10 mouse cellular contexts compared by ENCODE assay signal in genomic region chr15:82967947-82968346, GRCm38 (mm10). TPM values are rescaled to one million over a fixed set of nuclear protein-coding genes. Genes with fewer than 3 reads are reported as not detected.
DNase-seq lines count a peak whose midpoint lies in the region; ATAC-seq lines count a peak whose summit lies in the region.
"Had no signal": no experiment of that assay in that cellular context is flagged by ENCODE, and none has a peak within 500 bp of the region (broad histone marks: within the 10 kb centered on the region; RNA-seq: fewer than 3 reads in every experiment).

No protein-coding gene starts in this region.

- peak overlapping the region; percentile 40; the same call in 1 of the 2 replicates for H3K4me2 ChIP-seq in liver, embryonic 12.5 days
- H3K4me2 ChIP-seq in forebrain, embryonic 11.5 days (ENCODE audit: low read depth, low read length, severe bottlenecking) = peak overlapping the region; percentile 41
- H3K4me2 ChIP-seq in intestine, embryonic 15.5 days (replicated peaks) = peak overlapping the region; percentile 57
- H3K4me2 ChIP-seq in neural tube, embryonic 14.5 days (ENCODE audit: low read depth, low read length) = peak overlapping the region; percentile 33

- H3K4me1 ChIP-seq in liver, embryonic 12.5 days = peaks cover 19% of the 10 kb centered on the region
- peaks cover 21% of the 10 kb centered on the region for H3K4me1 ChIP-seq in forebrain, embryonic 11.5 days (replicated peaks; ENCODE audit: control insufficient read depth, insufficient read depth, low read length)
- H3K4me1 ChIP-seq in intestine, embryonic 15.5 days (replicated peaks) = peaks cover 27% of the 10 kb centered on the region
- peaks cover 30% of the 10 kb centered on the region for H3K4me1 ChIP-seq in neural tube, embryonic 14.5 days (ENCODE audit: control insufficient read depth, insufficient read depth, low read length)

- H3K27me3 ChIP-seq in liver, embryonic 12.5 days (replicated peaks) = peaks cover 67% of the 10 kb centered on the region
- H3K27me3 ChIP-seq in forebrain, embryonic 11.5 days (ENCODE audit: control insufficient read depth, insufficient read depth, low read length) = peaks cover 18% of the 10 kb centered on the region; the same call in 1 of the 2 replicates
- peaks cover 3% of the 10 kb centered on the region; the same call in 1 of the 2 replicates for H3K27me3 ChIP-seq in intestine, embryonic 15.5 days (replicated peaks)
- H3K27me3 ChIP-seq in neural tube, embryonic 14.5 days (ENCODE audit: control insufficient read depth, insufficient read depth, low read length) = peaks cover 7% of the 10 kb centered on the region

- no peak overlapping the region for H3K9ac ChIP-seq in liver, embryonic 12.5 days
- H3K9ac ChIP-seq in forebrain, embryonic 11.5 days (ENCODE audit: low read length) = peak overlapping the region; percentile 21
- no peak overlapping the region for H3K9ac ChIP-seq in intestine, embryonic 15.5 days
- no peak overlapping the region for H3K9ac ChIP-seq in neural tube, embryonic 14.5 days (replicated peaks; ENCODE audit: low read depth, low read length)

- H3K9me3 ChIP-seq in liver, embryonic 12.5 days (replicated peaks) = no peaks in the 10 kb centered on the region
- no peaks in the 10 kb centered on the region for H3K9me3 ChIP-seq in forebrain, embryonic 11.5 days (ENCODE audit: control insufficient read depth, low read length)
- H3K9me3 ChIP-seq in intestine, embryonic 15.5 days = no peaks in the 10 kb centered on the region
- H3K9me3 ChIP-seq in neural tube, embryonic 14.5 days (ENCODE audit: control insufficient read depth, low read length) = no peaks in the 10 kb centered on the region

- H3K4me3 ChIP-seq in liver, embryonic 12.5 days = no peak overlapping the region
- no peak overlapping the region for H3K4me3 ChIP-seq in forebrain, embryonic 11.5 days (ENCODE audit: low read depth, low read length)
- 0 out of 2 replicates have a peak overlapping the region, but pooled peaks have one; percentile 11 for H3K4me3 ChIP-seq in intestine, embryonic 15.5 days (replicated peaks)
- no peak overlapping the region for H3K4me3 ChIP-seq in neural tube, embryonic 14.5 days (ENCODE audit: low read depth, low read length)

- DNase-seq in liver = no peak
- no peak for DNase-seq in forebrain, embryonic 11.5 days (ENCODE audit: low spot score)
- no peak for DNase-seq in spleen, postnatal 10 days (ENCODE audit: low spot score in 2 of 2)
- DNase-seq in right cerebral cortex, postnatal 14 days = no peak
- no peak for DNase-seq in lung, postnatal 25 days (ENCODE audit: low spot score)
- DNase-seq: gastrocnemius, adult 2 months had no signal

- no peak for ATAC-seq in liver, embryonic 12.5 days
- no peak; the same call in 1 of the 2 replicates for ATAC-seq in forebrain, embryonic 11.5 days (replicated peaks; ENCODE audit: low FRiP score)
- ATAC-seq in intestine, embryonic 15.5 days = no peak
- ATAC-seq in neural tube, embryonic 14.5 days (ENCODE audit: low read depth) = no peak
- ATAC-seq: Patski had no signal

- H3K27ac ChIP-seq in liver, embryonic 12.5 days = no peak overlapping the region
- peak overlapping the region; percentile 55 for H3K27ac ChIP-seq in forebrain, embryonic 11.5 days (ENCODE audit: low read depth, low read length)
- H3K27ac ChIP-seq in intestine, embryonic 15.5 days = peak overlapping the region; percentile 39
- peak overlapping the region; percentile 64 for H3K27ac ChIP-seq in neural tube, embryonic 14.5 days (ENCODE audit: low read depth, low read length)
- H3K27ac ChIP-seq: gastrocnemius, adult 2 months had no signal

- H3K36me3 ChIP-seq in liver, embryonic 12.5 days = no peaks in the 10 kb centered on the region
- H3K36me3 ChIP-seq in forebrain, embryonic 11.5 days (ENCODE audit: control insufficient read depth, insufficient read depth, low read length) = no peaks in the 10 kb centered on the region
- H3K36me3 ChIP-seq in intestine, embryonic 15.5 days = no peaks in the 10 kb centered on the region
- H3K36me3 ChIP-seq in neural tube, embryonic 14.5 days (ENCODE audit: control insufficient read depth, insufficient read depth, low read length) = no peaks in the 10 kb centered on the region

- 25% methylated on average over 6 of the region's 6 CpGs for WGBS in liver, embryonic 12.5 days (ENCODE audit: insufficient replicate concordance)
- WGBS in forebrain, embryonic 11.5 days = 24% methylated on average over 6 of the region's 6 CpGs
- WGBS in intestine, embryonic 15.5 days = 45% methylated on average over 6 of the region's 6 CpGs
- WGBS in neural tube, embryonic 14.5 days = 9% methylated on average over 6 of the region's 6 CpGs

RNA-seq across cellular contexts. Expression of gene Tcf20, which starts 19.7 kb away (rescaled TPM):
- polyA plus RNA-seq in liver, embryonic 12.5 days (2016; fragmentation: Nextera tagmentation; extraction: Ambion mirVana) = 3.9 and 4.0 TPM in 2 replicates
- polyA plus RNA-seq in forebrain, embryonic 11.5 days (2014; fragmentation: Nextera tagmentation; extraction: Ambion mirVana) = 12.1 and 12.6 TPM in 2 replicates
- 7.0 and 7.7 TPM in 2 replicates for polyA plus RNA-seq in intestine, embryonic 15.5 days (2015; fragmentation: Nextera tagmentation; extraction: Ambion mirVana)
- 15.4 and 16.3 TPM in 2 replicates for polyA plus RNA-seq in neural tube, embryonic 14.5 days (2014; fragmentation: Nextera tagmentation; extraction: Ambion mirVana)
